Mouse (Mus musculus) adipocyte (in vitro differentiated cells): ENCODE results near the gene Hadhb.

Source experiments
- DNase-seq: peaks from one replicate; pipeline ENCODE4 v3.0.0-alpha.2; 2016; ENCODE audit warnings: low spot score

Gene Hadhb

GRCm38 (mm10) chr5:30154474-30155394 is at the start of gene Hadhb, which contains the start of gene Hadha:
Gene Hadhb, plus strand, starts transcription at chr5:30155248.
Gene Hadha, minus strand, starts transcription at chr5:30155162.
- DNase-seq, result peak; percentile 94

GRCm38 (mm10) chr5:30105668-30106300 is 49.3 kb upstream of the Hadhb start, which contains the start of gene 3110082J24Rik:
Gene 3110082J24Rik, minus strand, starts transcription at chr5:30106086.
- no peak for DNase-seq

- DNase-seq, result no peak
Measured at GRCm38 (mm10) chr5:30106756-30107155, 48.3 kb upstream of the Hadhb start.

GRCm38 (mm10) chr5:30107186-30107585 is 47.9 kb upstream of the Hadhb start:
- DNase-seq, result no peak

- peak; percentile 15 for DNase-seq
Measured at GRCm38 (mm10) chr5:30107611-30108041, 47.4 kb upstream of the Hadhb start.

- DNase-seq, result no peak
Measured at GRCm38 (mm10) chr5:30108233-30108632, 46.8 kb upstream of the Hadhb start.

- no peak for DNase-seq
Measured at GRCm38 (mm10) chr5:30109899-30110298, 45.1 kb upstream of the Hadhb start.

GRCm38 (mm10) chr5:30110371-30111060 is 44.5 kb upstream of the Hadhb start:
- no peak for DNase-seq

- DNase-seq, result no peak
Measured at GRCm38 (mm10) chr5:30111126-30111525, 43.9 kb upstream of the Hadhb start.

GRCm38 (mm10) chr5:30111771-30112170 is 43.3 kb upstream of the Hadhb start:
- DNase-seq, result no peak

- DNase-seq, result no peak
Measured at GRCm38 (mm10) chr5:30112533-30113068, 42.4 kb upstream of the Hadhb start.

- DNase-seq, result no peak
Measured at GRCm38 (mm10) chr5:30113881-30114760, 40.9 kb upstream of the Hadhb start.

- DNase-seq, result no peak
Measured at GRCm38 (mm10) chr5:30114761-30115140, 40.3 kb upstream of the Hadhb start.

- DNase-seq, result no peak
Measured at GRCm38 (mm10) chr5:30115718-30116117, 39.3 kb upstream of the Hadhb start.

GRCm38 (mm10) chr5:30118018-30118417 is 37.0 kb upstream of the Hadhb start:
- no peak for DNase-seq

- no peak for DNase-seq
Measured at GRCm38 (mm10) chr5:30119163-30119562, 35.9 kb upstream of the Hadhb start.

GRCm38 (mm10) chr5:30120106-30120505 is 34.9 kb upstream of the Hadhb start:
- no peak for DNase-seq

GRCm38 (mm10) chr5:30122481-30122880 is 32.6 kb upstream of the Hadhb start:
- no peak for DNase-seq

- DNase-seq, result peak; percentile 43
Measured at GRCm38 (mm10) chr5:30125587-30125986, 29.5 kb upstream of the Hadhb start.

GRCm38 (mm10) chr5:30126756-30127155 is 28.3 kb upstream of the Hadhb start:
- peak; percentile 37 for DNase-seq

- DNase-seq, result no peak
Measured at GRCm38 (mm10) chr5:30127921-30128597, 27.0 kb upstream of the Hadhb start.
